ENCODE assay signal across 40 mouse cellular contexts in the genomic region with DNA sequence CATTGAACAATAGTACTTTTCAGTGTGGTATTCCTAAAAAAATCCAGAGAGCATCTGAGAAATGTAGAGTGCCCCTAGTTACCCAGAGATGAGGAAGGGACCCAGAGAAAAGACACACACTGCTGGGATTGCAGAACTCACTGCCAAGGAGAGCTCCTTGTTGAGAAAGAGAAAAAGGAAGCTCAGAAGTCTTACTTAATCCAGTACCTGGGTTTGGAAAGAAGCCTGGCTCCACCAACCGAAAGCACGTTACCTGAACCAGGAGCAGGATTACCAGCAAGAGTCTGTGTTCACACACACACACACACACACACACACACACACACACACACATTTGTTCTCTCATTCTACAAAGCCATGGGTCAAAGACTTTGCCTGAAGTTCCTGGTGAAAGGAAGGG. TPM values are rescaled to one million over a fixed set of nuclear protein-coding genes. Genes with fewer than 3 reads are reported as not detected.
"Had no signal": no experiment of that assay in that cellular context is flagged by ENCODE, and none has a peak within 500 bp of the region (broad histone marks: within the 10 kb centered on the region; RNA-seq: fewer than 3 reads in every experiment).

No protein-coding gene starts in this region.

- ATAC-seq: hindbrain, postnatal 0 days; intestine, embryonic 16.5 days; liver, embryonic 12.5 days had no signal

- H3K36me3 ChIP-seq: heart, embryonic 13.5 days; heart, embryonic 15.5 days; hindbrain, embryonic 13.5 days; hindbrain, embryonic 15.5 days; kidney, embryonic 15.5 days; limb, embryonic 13.5 days; limb, embryonic 15.5 days; liver, embryonic 12.5 days had no signal

- H3K4me1 ChIP-seq: heart, embryonic 13.5 days; heart, embryonic 15.5 days; hindbrain, embryonic 13.5 days; hindbrain, embryonic 15.5 days; kidney, embryonic 15.5 days; limb, embryonic 13.5 days; limb, embryonic 15.5 days; liver, embryonic 12.5 days had no signal

- H3K27me3 ChIP-seq: heart, embryonic 13.5 days; heart, embryonic 15.5 days; hindbrain, embryonic 13.5 days; hindbrain, embryonic 15.5 days; kidney, embryonic 15.5 days; limb, embryonic 13.5 days; limb, embryonic 15.5 days; liver, embryonic 12.5 days had no signal

- DNase-seq: gastrocnemius, postnatal 14 days; gastrocnemius, postnatal 36 days; heart, adult 11 months; heart, adult 2 months; heart, postnatal 14 days; heart, postnatal 36 days; kidney, adult 11 months; kidney, adult 9 months; kidney, postnatal 14 days; kidney, postnatal 36 days; layer of hippocampus, adult 9-11 months; layer of hippocampus, postnatal 36 days; left cerebral cortex, postnatal 4 days had no signal

- H3K27ac ChIP-seq: heart, adult 2 months; heart, embryonic 13.5 days; heart, embryonic 15.5 days; hindbrain, embryonic 13.5 days; hindbrain, embryonic 15.5 days; hindbrain, postnatal 0 days; kidney, embryonic 15.5 days; kidney, postnatal 0 days; limb, embryonic 13.5 days; limb, embryonic 15.5 days; liver, embryonic 12.5 days had no signal

- H3K4me3 ChIP-seq: heart, adult 2 months; heart, embryonic 13.5 days; heart, embryonic 15.5 days; hindbrain, embryonic 13.5 days; hindbrain, embryonic 15.5 days; kidney, embryonic 15.5 days; limb, embryonic 13.5 days; limb, embryonic 15.5 days; liver, embryonic 12.5 days had no signal

RNA-seq across cellular contexts. Expression of gene Ofcc1, which starts 14.2 kb away (rescaled TPM):
- total RNA-seq: gastrocnemius, adult 18-20 months; gastrocnemius, adult 8-10 months; gastrocnemius, postnatal 14 days; gastrocnemius, postnatal 36 days; heart, postnatal 14 days; heart, postnatal 36 days; hematopoietic stem cell, adult 5-6 weeks; layer of hippocampus, adult 18-20 months; layer of hippocampus, adult 8-10 months; layer of hippocampus, postnatal 14 days; layer of hippocampus, postnatal 36 days; left cerebral cortex, adult 18-20 months; left cerebral cortex, adult 8-10 months; left cerebral cortex, postnatal 10 days; left cerebral cortex, postnatal 25 days; left cerebral cortex, postnatal 4 days; liver, adult 2 months had no signal
- polyA plus RNA-seq: heart, adult 2 months; heart, embryonic 11.5 days; heart, embryonic 13.5 days; heart, embryonic 15.5 days; heart, postnatal 0 days; hindbrain, embryonic 11.5 days; hindbrain, embryonic 13.5 days; intestine, embryonic 14.5 days; intestine, embryonic 16.5 days; kidney, embryonic 15.5 days; kidney, postnatal 0 days; large intestine, adult 2 months; limb, embryonic 13.5 days; liver, adult 2 months; liver, embryonic 12.5 days had no signal
